Mouse (Mus musculus) activated CD4-positive, CD25-positive, alpha-beta regulatory T cell, adult 4 months (primary cell): ENCODE results near the gene Heatr6. TPM values are rescaled to one million over a fixed set of nuclear protein-coding genes. Genes with fewer than 3 reads are reported as not detected.

Source experiments
- ATAC-seq: one replicate; pipeline ENCODE4 v1.8.0; 2017
- polyA plus RNA-seq, 2 experiments: library from polyadenylated mRNA; unstranded; fragments of 100-300 nt; shearing (Covaris generic); gene quantifications; one replicate each; pipeline ENCODE4 v1.2.1; 2017

Gene Heatr6
- polyA plus RNA-seq, 2 experiments from 2014 or later: 27.8 to 28.1 TPM

- ATAC-seq: no peak
Observed at GRCm38 (mm10) chr11:83747376-83748265, 5.9 kb upstream of the Heatr6 start.

GRCm38 (mm10) chr11:83754227-83754626, 731 bp downstream of the Heatr6 start:
- no peak for ATAC-seq

- no peak for ATAC-seq
Observed at GRCm38 (mm10) chr11:83767306-83767705, 13.8 kb downstream of the Heatr6 start.

GRCm38 (mm10) chr11:83768976-83769375, 15.5 kb downstream of the Heatr6 start:
- ATAC-seq: no peak

GRCm38 (mm10) chr11:83771014-83771413, 17.5 kb downstream of the Heatr6 start:
- ATAC-seq: no peak

GRCm38 (mm10) chr11:83772341-83772740, 18.8 kb downstream of the Heatr6 start:
- ATAC-seq: no peak

- ATAC-seq: no peak
Observed at GRCm38 (mm10) chr11:83773691-83774090, 20.2 kb downstream of the Heatr6 start.

- ATAC-seq: no peak
Observed at GRCm38 (mm10) chr11:83774324-83774723, 20.8 kb downstream of the Heatr6 start.

GRCm38 (mm10) chr11:83776798-83777197, 23.3 kb downstream of the Heatr6 start:
- ATAC-seq: no peak

- ATAC-seq: no peak
Observed at GRCm38 (mm10) chr11:83783931-83784600, 30.6 kb downstream of the Heatr6 start.

- no peak for ATAC-seq
Observed at GRCm38 (mm10) chr11:83784661-83785060, 31.2 kb downstream of the Heatr6 start.

- ATAC-seq: no peak
Observed at GRCm38 (mm10) chr11:83785366-83785765, 31.9 kb downstream of the Heatr6 start.

GRCm38 (mm10) chr11:83786835-83787234, 33.3 kb downstream of the Heatr6 start:
- ATAC-seq: no peak

- no peak for ATAC-seq
Observed at GRCm38 (mm10) chr11:83787401-83788021, 34.0 kb downstream of the Heatr6 start.

- no peak for ATAC-seq
Observed at GRCm38 (mm10) chr11:83788331-83788730, 34.8 kb downstream of the Heatr6 start.

GRCm38 (mm10) chr11:83789259-83789658, 35.8 kb downstream of the Heatr6 start:
- ATAC-seq: peak; percentile 97

- no peak for ATAC-seq
Observed at GRCm38 (mm10) chr11:83791133-83791532, 37.6 kb downstream of the Heatr6 start.

GRCm38 (mm10) chr11:83792316-83792914, 38.9 kb downstream of the Heatr6 start:
- no peak for ATAC-seq

- ATAC-seq: no peak
Observed at GRCm38 (mm10) chr11:83793264-83793663, 39.8 kb downstream of the Heatr6 start.

GRCm38 (mm10) chr11:83796112-83796511, 42.6 kb downstream of the Heatr6 start:
- no peak for ATAC-seq

GRCm38 (mm10) chr11:83796980-83797608, 43.6 kb downstream of the Heatr6 start:
- no peak for ATAC-seq

GRCm38 (mm10) chr11:83799871-83800430, 46.5 kb downstream of the Heatr6 start:
- ATAC-seq: no peak
